Mouse (Mus musculus) frontal cortex, adult (tissue): ENCODE measurements around the gene Ppid.

Experiments
- ATAC-seq: cut with Nextera tagmentation; 2 replicates; pipeline ENCODE4 v1.9.2; 2017; ENCODE audit warnings: mild to moderate bottlenecking, moderate library complexity, mixed read lengths; ENCODE audit not compliant: low TSS enrichment

The Ppid gene

GRCm38 (mm10) chr3:79590863-79591792 lies at the start of gene Ppid:
Gene Ppid, plus strand, starts transcription at chr3:79591342.
- ATAC-seq, result peak; percentile 96

DNA sequence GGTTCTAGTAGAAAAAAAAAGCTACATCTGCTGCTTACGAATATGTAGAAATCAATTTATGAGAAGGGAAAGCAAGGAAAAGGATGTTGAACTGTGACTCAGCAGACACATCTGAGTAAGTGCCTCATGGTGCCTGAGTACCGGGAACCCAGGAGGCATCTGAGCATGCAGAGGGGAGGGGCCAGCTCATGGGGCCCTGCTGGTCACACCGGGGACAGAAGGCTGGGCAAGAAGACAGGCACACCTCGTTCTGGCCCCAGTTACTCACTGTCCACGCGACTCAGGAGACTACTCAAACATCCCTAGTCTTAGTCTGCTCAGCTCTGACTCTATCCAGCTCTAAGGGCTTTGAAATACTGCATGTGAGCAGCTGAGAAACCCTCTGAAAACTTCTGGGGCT lies 48.6 kb upstream of the Ppid start:
- peak; percentile 69 for ATAC-seq

DNA sequence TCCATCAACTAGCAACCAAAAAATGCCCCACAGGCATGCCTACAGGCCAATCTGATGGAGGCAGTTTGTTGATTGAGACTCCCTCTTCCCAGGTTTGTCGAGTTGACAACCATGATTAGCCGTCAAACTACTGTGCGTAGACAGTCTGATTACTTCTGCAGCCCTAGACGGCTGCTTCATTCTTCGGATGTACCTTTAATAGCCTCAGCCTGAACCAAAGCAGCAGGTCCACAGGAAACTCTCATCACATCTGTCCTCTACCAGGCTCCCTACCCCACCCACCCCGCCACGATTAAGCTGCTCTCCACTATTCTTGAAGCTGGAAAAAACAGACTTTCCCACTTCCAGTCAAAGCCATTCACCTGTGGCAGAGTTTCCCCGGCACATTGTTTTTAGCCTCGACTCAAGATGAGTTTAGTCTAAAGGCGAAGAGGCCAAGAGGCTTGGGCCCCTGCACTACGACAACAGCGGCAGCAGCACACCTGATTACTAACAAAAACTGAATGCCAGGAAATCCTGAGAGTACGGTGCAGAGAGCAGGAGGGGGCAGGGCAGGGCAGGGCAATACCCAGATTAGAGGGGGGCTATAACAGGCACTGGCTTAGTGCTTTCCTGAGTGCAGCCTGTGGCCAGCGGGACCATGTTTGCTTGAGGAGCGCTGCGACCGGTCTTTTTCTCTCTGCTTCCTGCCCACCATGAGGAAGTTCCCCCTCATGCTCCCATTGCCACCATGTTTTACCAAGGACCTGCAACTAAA lies 42.3 kb upstream of the Ppid start:
- ATAC-seq, result no peak

DNA sequence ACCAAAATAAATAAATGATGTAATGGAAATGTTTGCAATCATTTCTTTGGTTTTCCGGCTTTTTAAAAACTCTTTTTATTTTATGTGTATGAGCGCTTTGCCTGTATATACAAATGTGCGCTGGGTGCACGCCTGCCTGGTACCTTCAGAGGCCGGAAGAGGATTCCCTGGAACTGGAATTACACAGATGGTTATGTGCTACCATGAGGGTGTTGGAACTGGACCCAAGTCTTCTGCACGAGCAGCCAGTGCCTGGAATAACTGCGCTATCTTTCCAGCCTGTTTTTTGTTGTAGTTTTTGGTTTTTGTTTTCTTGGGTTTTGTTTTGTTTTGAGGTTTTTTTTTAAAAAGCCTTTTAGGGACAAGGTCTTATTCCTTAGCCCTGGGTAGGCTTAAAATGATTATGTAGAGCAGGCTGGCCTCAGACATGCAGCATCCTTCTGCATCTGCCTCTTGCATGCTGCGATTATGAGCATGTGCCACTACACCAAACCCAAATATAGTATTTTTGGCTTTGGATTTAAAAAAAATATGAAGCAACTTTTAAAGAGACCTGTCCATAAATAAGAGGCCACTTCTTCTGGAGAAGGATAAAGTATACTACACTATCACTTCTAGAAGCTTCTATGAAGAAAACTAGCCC lies 41.3 kb upstream of the Ppid start:
- ATAC-seq, result peak; percentile 93

GRCm38 (mm10) chr3:79551826-79552552 lies 39.2 kb upstream of the Ppid start:
- ATAC-seq, result no peak

DNA sequence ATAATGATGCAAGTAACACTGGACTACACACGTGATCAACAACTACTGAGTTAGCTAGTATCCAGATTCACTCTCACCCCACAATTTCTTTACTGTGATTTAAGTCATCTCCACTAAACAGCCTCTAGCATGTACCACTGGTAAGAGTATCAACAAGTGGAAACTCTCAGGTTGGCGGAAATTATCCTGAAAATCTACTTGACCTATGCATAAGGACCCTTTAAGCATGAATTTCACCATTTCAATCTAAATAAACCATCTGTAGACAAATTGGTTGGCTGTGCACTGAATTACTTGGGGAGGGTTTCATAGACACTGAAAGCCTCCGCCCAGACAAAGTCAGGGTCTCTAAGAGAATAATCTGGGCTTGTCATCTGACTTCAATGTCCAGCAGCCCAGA lies 37.4 kb upstream of the Ppid start:
- ATAC-seq, result no peak

- ATAC-seq, result no peak
These were observed 36.1 kb upstream of the Ppid start for GRCm38 (mm10) chr3:79555061-79555460.

DNA sequence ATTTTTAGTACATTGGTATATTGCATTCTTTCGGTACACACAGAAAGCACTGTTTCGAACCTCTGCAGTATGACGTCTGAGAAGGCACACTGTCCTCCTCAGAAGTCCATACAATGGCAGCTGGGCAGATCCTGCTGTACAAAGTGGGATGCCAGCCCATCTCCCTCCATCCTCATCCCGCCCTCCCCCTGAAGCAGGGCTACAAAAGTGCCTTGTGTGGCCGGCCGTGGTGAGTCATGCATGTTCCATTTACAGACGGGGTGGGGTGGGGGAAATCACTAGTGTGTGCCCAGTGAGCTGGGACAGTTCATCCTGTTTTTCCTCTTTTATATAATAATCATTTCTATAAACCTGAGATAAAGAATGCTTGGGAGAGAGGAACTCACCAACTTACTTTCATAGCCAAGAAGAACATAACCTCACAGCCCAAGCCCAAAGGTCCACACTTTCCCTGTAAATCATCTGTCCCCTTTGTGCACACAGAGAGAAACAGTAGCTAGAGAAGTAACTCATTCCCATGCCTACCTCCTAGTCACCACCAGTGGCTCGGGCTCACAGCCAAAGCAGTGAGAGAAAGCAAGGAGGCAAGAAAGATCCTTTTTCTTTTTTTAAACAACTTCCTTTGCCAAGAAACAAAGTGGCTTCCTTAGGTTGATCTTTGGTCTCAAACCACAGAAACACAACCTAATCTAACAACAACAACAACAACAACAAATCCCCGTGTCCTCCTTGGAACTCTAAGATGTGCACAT lies 31.9 kb upstream of the Ppid start:
- ATAC-seq, result peak; percentile 91

DNA sequence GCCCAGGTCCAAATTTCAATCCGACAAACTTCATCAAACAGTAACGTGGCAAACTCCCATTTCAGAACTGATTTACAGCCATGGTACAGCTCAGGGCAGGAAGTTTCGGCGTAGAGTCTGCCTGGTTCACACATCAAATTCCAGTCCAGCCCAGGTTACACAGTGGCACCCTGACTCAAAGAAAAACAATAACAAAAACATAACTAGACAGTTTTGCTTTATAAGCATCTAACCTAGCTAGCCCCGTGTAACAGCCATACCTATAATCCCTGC lies 31.4 kb upstream of the Ppid start:
- peak; percentile 20; the same call in 1 of the 2 replicates for ATAC-seq

GRCm38 (mm10) chr3:79560555-79560954 lies 30.6 kb upstream of the Ppid start:
- no peak for ATAC-seq

DNA sequence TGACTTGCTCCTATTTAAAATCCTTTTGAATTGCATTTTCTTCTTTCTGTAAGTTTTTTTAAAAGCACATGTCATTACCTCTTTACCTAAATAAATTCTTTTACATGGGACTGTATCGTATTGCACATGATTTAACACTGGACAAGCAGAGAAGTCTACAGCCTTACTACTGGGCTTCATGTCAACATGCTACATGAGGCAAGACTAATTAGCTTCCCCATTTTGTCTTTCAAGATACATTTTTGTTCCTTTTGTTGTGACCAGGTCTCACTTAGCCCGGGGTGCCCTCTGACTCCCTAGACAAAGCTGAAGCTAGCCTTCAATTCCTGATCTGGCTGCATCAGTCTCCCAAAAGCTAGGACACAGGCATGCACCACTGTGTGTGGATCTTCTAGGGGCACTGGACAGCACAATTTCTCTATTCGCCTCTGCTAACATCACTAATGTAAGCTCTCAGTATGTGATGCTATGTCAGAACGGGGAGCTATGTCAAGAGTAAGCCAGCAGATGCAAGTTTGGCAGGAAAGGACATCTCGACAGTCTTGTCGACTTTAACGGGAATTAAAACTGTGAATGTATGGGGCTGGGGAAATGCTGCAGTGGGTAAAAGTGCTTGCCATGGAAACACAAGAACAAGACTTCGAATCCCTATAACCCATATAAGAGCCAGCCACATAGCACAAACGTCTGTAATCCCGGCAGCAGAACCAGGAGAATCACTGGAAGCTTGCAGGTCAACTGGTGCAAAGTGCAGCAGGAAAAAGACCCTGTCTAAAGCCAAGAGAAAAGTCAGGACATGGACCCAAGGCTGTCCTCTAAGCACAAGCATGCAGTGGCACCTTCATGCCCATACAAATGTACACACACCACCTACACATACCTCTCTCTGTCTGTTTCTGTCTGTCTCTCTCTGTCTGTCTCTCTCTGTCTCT lies 29.1 kb upstream of the Ppid start:
- no peak for ATAC-seq

DNA sequence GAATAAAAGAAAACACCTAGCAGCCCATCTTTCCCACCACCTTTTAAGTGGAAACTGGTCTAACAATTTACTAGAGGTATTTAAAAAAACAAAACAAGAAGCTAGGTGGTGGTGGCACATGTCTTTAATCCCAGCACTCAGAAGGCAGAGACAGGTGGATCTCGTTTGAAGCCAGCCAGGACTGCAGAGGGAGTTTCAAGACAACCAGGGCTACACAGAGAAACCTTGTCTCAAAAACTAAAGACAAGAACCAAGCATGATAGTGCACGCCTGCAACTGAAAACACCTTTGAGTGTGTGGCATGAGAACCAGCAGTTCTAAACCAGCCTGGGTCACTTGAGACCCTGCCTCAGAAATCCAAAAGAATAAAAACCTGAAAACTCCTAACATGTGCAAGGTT lies 27.6 kb upstream of the Ppid start:
- no peak for ATAC-seq

DNA sequence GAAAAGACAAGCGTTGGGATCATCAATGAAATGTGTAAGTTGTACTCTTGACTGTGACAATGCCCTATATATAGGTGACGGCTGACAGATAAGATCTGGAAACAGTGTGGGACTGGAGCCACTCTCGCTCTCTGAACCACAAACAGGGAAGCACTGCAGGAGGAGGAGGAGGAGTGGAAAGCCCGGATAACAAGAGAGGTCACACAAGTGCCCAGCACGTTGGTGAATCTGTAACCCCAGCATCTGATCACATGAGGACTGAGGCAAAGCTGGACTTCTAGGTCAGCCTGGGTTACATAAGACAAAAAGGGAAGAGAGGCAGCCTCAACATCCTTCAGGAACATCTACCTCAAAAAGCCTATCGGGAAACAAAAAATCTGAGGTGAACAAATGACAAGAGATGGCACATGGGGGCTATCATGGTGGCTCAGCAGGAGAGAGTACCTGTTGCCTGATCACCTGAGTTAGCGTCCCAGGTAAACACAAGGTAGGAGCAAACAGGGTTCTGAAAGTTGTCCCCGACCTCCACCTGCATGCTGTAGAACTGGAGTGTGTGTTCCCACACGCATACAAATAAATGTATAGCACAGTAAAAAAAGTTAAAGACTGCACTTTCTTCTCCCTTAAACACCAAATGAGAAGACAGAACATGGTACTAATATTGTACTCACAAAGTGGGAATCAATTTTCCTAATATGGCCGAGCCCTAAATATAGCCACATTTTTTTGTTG lies 26.1 kb upstream of the Ppid start:
- ATAC-seq, result no peak

GRCm38 (mm10) chr3:79566716-79567691 lies 24.1 kb upstream of the Ppid start:
- peak; percentile 42 for ATAC-seq

GRCm38 (mm10) chr3:79567703-79568362 lies 23.3 kb upstream of the Ppid start, which contains the start of gene Fnip2:
Gene Fnip2, minus strand, starts transcription at chr3:79567796.
- ATAC-seq, result peak; percentile 90

DNA sequence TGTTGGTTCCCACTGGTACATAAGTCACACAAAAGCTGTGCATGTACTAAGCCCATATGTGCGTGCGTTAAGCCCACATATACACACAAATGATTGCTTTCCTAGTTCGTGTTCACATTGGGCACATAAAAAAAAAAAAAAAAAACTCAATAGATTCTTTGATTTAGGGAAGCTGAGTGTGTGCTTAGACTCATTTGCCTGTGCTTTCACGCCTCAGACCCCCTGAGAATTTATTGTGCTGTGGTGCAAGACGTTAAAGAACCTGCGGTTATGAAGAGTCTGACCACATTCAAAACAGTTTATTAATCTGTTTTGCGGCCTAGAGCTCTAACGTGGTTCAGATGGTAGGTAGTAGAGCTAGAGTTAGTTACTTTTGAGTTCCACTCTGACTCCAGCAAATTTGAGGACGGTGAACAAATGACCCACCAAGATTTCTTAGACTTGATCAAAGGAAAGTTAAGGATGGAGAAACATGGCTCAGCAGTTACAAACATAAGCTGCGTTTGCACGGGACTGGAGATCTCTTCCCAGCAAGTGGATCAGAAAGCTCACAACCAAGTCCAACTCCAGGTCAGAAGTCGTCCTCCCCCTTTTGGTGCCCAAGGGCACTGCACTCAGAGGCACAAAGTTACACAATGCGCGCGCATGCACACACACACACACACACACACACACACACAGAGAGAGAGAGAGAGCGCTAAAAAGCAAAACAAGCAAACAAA lies 22.4 kb upstream of the Ppid start:
- no peak for ATAC-seq

DNA sequence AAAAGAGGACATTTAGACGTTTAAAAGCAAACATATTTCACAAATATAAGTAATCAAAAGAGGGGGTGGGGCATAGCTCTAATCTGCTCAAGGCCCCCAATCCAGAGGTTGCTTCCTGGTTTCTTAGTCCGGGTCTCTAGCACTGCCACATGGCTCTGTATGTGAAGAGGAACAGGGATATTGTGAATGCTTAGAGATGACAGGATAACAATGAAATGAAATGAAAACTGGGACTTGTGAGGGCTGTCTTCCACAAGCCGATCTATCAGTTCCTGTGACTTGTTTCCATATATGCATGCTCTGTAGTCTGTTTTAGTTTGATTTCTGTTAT lies 21.8 kb upstream of the Ppid start:
- ATAC-seq, result no peak
